Mouse (Mus musculus): ENCODE data around the gene Tmem121b. TPM values are rescaled to one million over a fixed set of nuclear protein-coding genes. Genes with fewer than 3 reads are reported as not detected.

The Tmem121b gene
- total and polyA plus RNA-seq, 3 experiments, result not detected

DNA sequence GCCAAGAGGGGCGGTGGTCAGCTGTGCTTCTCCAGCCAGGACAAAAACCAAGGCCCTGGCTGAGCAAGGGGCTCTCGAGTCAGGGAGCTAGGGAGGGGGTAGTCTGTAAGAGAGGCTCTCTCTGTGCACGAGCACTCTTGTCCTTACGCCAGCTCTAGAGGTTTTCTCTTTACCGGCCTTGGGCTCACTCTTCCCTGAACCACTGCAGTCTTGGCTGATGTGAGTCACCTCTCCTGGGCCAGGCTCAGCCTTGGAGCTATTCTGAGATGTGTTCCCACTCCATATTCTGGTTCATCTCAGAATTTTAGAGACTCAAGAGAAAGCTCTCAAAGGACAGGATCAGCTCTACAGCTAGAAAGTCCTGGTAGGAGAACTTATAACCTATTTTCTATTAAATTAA, 23.7 kb upstream of the Tmem121b start:
- Histone ChIP-seq H3K36me3 (ENCODE audit: control insufficient read depth, insufficient read depth, low read length) (no peaks in the 10 kb centered on the region), H3K27ac (no peak overlapping the region)

DNA sequence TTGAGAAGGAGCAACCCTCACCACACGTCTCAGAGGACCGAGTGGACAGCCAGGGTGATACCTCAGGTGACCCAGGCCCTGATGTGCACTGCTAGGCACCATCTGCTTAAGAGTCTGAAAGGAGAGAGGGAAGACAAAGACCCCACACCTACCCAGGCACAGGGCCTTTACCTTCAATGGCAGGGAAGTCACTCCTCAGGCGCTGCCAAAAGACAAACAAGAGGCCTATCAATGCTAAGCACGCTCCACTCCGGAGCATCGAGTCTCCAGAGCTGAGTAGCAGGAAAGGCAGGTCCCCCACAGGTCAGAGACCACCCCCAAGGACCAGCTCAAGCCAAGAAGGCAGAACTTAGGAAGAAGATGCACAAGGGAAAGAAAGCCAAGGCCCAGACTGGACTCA, 23.3 kb upstream of the Tmem121b start:
- Histone ChIP-seq H3K27me3 (ENCODE audit: control insufficient read depth, insufficient read depth, low read length) (no peaks in the 10 kb centered on the region), H3K36me3 (ENCODE audit: control insufficient read depth, insufficient read depth, low read length) (no peaks in the 10 kb centered on the region), H3K79me2 (replicated peaks; ENCODE audit: control insufficient read depth, insufficient read depth, low read length) (no peaks in the 10 kb centered on the region), H3K4me3 (no peak overlapping the region), H3K4me1 (ENCODE audit: control insufficient read depth, insufficient read depth, low read length) (no peaks in the 10 kb centered on the region), H3K27ac (no peak overlapping the region), H3K9ac (ENCODE audit: low read depth, low read length) (no peak overlapping the region)
- WGBS, result 71% methylated on average over 6 of the region's 6 CpGs
- TF ChIP-seq CTCF (IDR thresholded peaks at IDR 0.05), result no peak
- no peak for TF ChIP-seq EP300 (IDR thresholded peaks at IDR 0.05; ENCODE audit: insufficient read depth, low read depth, low read length)
- TF ChIP-seq POLR2A (IDR thresholded peaks at IDR 0.05; ENCODE audit: insufficient read depth, low read depth, low read length), result no peak
- intact Hi-C loops (cut with DNase I), result no loop called here
- no peak for DNase-seq

More for the DNA sequence above, 23.7 kb upstream of the Tmem121b start:
- Histone ChIP-seq H3K9ac (ENCODE audit: low read depth, low read length) (no peak overlapping the region), H3K4me3 (no peak overlapping the region), H3K4me1 (ENCODE audit: control insufficient read depth, insufficient read depth, low read length) (no peaks in the 10 kb centered on the region), H3K79me2 (replicated peaks; ENCODE audit: control insufficient read depth, insufficient read depth, low read length) (no peaks in the 10 kb centered on the region), H3K27me3 (ENCODE audit: control insufficient read depth, insufficient read depth, low read length) (no peaks in the 10 kb centered on the region)
- DNase-seq, result no peak
- intact Hi-C loops (cut with DNase I), result no loop called here
- TF ChIP-seq CTCF (IDR thresholded peaks at IDR 0.05) (no peak), EP300 (IDR thresholded peaks at IDR 0.05; ENCODE audit: insufficient read depth, low read depth, low read length) (no peak), POLR2A (IDR thresholded peaks at IDR 0.05; ENCODE audit: insufficient read depth, low read depth, low read length) (no peak)
- 91% methylated on average over 5 of the region's 5 CpGs for WGBS

DNA sequence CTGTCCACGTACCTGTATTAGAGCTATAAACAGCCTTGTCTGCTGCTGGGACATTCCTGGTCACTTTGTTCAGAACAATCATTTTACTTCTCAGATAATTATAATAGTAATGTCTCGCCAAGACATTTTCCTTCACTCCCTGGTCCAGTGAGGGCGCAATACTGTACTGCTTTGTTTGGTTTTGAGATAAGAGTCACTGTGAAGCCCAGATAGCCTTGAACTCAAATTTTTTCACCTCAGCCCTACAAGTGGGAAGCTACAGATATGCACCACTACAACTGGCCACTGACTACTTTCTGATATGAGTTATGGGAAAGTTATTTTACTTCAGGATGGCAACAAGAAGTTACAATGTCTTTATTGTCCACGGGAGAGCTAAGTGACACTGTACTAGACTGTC, 22.8 kb upstream of the Tmem121b start:
- DNase-seq, result no peak
- Histone ChIP-seq H3K4me1 (ENCODE audit: control insufficient read depth, insufficient read depth, low read length) (no peaks in the 10 kb centered on the region), H3K4me3 (no peak overlapping the region), H3K27me3 (ENCODE audit: control insufficient read depth, insufficient read depth, low read length) (no peaks in the 10 kb centered on the region), H3K9ac (ENCODE audit: low read depth, low read length) (no peak overlapping the region), H3K27ac (no peak overlapping the region), H3K36me3 (ENCODE audit: control insufficient read depth, insufficient read depth, low read length) (no peaks in the 10 kb centered on the region), H3K79me2 (replicated peaks; ENCODE audit: control insufficient read depth, insufficient read depth, low read length) (no peaks in the 10 kb centered on the region)
- 66% methylated on average over 4 of the region's 4 CpGs for WGBS
- intact Hi-C loops (cut with DNase I), result no loop called here
- TF ChIP-seq CTCF (IDR thresholded peaks at IDR 0.05) (no peak), EP300 (IDR thresholded peaks at IDR 0.05; ENCODE audit: insufficient read depth, low read depth, low read length) (no peak), POLR2A (IDR thresholded peaks at IDR 0.05; ENCODE audit: insufficient read depth, low read depth, low read length) (no peak)

DNA sequence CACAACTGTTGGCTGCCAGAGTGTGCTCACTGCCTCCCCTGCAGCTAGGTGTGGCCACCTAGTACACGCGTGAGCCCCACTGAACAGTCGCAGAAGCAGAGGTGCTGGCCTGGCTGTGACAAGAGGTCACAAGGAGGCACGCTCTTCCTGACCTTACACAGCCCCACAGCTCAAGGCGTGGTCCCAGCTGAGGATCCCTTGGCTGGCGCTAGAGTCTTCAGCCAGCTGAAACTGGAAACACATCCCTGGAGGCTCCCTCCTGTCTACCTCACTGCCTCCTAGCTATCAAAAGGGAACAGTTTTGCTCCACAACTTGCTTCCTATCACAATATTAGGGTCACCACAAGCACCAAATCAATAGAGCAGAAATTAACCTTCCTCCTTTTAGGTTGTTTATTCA, 17.6 kb upstream of the Tmem121b start:
- WGBS, result 89% methylated on average over 6 of the region's 6 CpGs
- Histone ChIP-seq H3K4me3 (no peak overlapping the region), H3K27me3 (ENCODE audit: control insufficient read depth, insufficient read depth, low read length) (no peaks in the 10 kb centered on the region), H3K36me3 (ENCODE audit: control insufficient read depth, insufficient read depth, low read length) (no peaks in the 10 kb centered on the region), H3K9ac (ENCODE audit: low read depth, low read length) (no peak overlapping the region), H3K79me2 (replicated peaks; ENCODE audit: control insufficient read depth, insufficient read depth, low read length) (no peaks in the 10 kb centered on the region), H3K27ac (no peak overlapping the region), H3K4me1 (ENCODE audit: control insufficient read depth, insufficient read depth, low read length) (no peaks in the 10 kb centered on the region)
- intact Hi-C loops (cut with DNase I), result no loop called here
- no peak for TF ChIP-seq CTCF (IDR thresholded peaks at IDR 0.05)
- no peak for TF ChIP-seq POLR2A (IDR thresholded peaks at IDR 0.05; ENCODE audit: insufficient read depth, low read depth, low read length)
- no peak for TF ChIP-seq EP300 (IDR thresholded peaks at IDR 0.05; ENCODE audit: insufficient read depth, low read depth, low read length)
- no peak for DNase-seq

DNA sequence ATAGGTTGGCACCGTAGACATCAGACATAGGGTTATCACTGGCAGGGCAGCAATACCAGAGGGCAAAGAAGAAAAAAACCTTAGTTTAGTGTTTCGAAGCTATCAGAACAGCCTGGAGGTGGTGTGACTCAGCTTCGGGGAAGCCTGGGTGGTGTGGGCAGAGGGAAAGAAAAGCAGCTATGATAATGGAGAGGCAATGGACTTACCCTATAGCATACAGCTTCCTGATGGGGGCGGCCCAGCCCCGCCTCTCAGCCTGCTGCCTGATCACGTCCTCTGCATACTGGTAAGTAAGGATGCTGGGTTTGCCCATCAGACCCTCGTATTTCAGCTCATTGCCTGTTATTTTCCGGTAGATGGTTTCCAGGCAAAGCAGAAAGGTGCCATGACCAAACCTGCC, 16.8 kb upstream of the Tmem121b start:
- H3K9ac ChIP-seq (ENCODE audit: low read depth, low read length), result no peak overlapping the region
- H3K4me3 ChIP-seq, result no peak overlapping the region
- no peak for DNase-seq
- intact Hi-C loops (cut with DNase I), result no loop called here
- H3K27me3 ChIP-seq (ENCODE audit: control insufficient read depth, insufficient read depth, low read length), result no peaks in the 10 kb centered on the region
- H3K36me3 ChIP-seq (ENCODE audit: control insufficient read depth, insufficient read depth, low read length), result no peaks in the 10 kb centered on the region
- H3K4me1 ChIP-seq (ENCODE audit: control insufficient read depth, insufficient read depth, low read length), result no peaks in the 10 kb centered on the region
- TF ChIP-seq CTCF (IDR thresholded peaks at IDR 0.05) (no peak), EP300 (IDR thresholded peaks at IDR 0.05; ENCODE audit: insufficient read depth, low read depth, low read length) (no peak), POLR2A (IDR thresholded peaks at IDR 0.05; ENCODE audit: insufficient read depth, low read depth, low read length) (no peak)
- no peaks in the 10 kb centered on the region for H3K79me2 ChIP-seq (replicated peaks; ENCODE audit: control insufficient read depth, insufficient read depth, low read length)
- no peak overlapping the region for H3K27ac ChIP-seq
- 87% methylated on average over 8 of the region's 8 CpGs for WGBS

DNA sequence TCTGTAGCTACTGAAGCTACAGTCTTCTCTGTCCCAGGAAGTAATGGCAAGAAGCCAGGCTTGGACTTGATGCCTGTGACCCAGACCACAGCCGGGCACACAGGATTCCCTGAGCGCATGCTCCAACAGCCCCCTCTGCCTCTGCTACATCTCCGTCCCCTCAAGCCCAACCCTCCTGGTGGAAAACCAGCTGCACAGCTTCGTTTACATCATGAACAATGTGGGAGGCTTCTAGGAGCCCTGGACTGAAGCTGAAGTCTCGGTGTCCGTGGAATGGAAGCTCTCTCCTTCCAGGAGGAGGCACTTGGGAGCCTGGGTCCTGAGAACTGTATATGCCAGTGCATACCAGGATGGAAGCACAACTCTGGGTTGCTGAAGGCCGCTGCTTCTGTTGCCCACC, 16.4 kb upstream of the Tmem121b start:
- Histone ChIP-seq H3K27ac (no peak overlapping the region), H3K4me1 (ENCODE audit: control insufficient read depth, insufficient read depth, low read length) (no peaks in the 10 kb centered on the region), H3K79me2 (replicated peaks; ENCODE audit: control insufficient read depth, insufficient read depth, low read length) (no peaks in the 10 kb centered on the region), H3K27me3 (ENCODE audit: control insufficient read depth, insufficient read depth, low read length) (no peaks in the 10 kb centered on the region), H3K9ac (ENCODE audit: low read depth, low read length) (no peak overlapping the region), H3K36me3 (ENCODE audit: control insufficient read depth, insufficient read depth, low read length) (no peaks in the 10 kb centered on the region), H3K4me3 (no peak overlapping the region)
- TF ChIP-seq EP300 (IDR thresholded peaks at IDR 0.05; ENCODE audit: insufficient read depth, low read depth, low read length) (no peak), CTCF (IDR thresholded peaks at IDR 0.05) (no peak), POLR2A (IDR thresholded peaks at IDR 0.05; ENCODE audit: insufficient read depth, low read depth, low read length) (no peak)
- 86% methylated on average over 7 of the region's 7 CpGs for WGBS
- DNase-seq, result no peak
- intact Hi-C loops (cut with DNase I), result no loop called here
